Mouse (Mus musculus) urinary bladder, postnatal 4 days (tissue): ENCODE measurements around the gene Vps33a.

Experiments
- DNase-seq, 2 experiments: peaks; one replicate each; pipeline ENCODE4 v3.0.0; 2021 to 2022; ENCODE audit warnings: low spot score in 2 of 2

Gene Vps33a

DNA sequence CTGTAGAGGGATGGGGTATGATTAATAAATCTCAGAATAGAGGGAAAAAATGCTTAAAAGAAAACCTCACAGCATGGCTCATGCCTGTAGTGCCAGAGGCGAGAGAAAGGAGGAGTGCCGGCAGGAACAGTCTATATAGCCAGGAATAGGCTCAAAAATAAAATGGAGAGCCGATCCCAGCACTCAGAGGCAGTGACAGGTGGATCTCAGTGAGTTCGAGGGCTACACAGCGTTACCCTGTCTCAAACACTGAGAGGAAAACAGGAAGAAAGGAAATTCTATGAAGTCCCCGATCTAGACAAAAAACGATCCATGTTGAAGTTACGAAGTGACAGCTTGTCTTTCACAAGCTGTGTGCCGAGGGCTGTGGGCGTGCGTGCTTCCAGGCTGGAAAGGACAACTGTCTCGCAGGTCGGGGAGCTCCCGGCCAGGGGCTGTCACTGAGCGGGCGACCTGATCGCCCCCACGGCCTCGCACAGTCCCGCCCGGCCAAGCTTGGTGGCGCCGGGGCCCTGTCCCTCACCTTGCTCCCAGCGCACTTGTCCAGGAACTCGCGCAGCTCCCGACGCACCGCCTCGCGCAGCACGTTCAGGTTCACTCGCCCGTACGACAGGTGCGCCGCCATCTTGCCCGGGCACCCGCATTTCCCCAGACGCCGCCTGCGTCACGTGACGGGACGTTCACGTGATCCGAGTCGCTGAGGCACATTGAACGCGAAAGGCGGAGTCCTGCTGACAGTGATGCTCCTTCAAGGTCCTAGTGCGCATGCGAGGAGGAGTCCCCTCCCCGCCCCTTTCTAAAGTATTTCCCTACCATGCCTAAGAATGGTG, at the start of gene Vps33a:
Gene Vps33a (minus strand): TSS at position 682 of the 830 bp plus-strand sequence.
- DNase-seq, result peak; percentile 96 to 99

DNA sequence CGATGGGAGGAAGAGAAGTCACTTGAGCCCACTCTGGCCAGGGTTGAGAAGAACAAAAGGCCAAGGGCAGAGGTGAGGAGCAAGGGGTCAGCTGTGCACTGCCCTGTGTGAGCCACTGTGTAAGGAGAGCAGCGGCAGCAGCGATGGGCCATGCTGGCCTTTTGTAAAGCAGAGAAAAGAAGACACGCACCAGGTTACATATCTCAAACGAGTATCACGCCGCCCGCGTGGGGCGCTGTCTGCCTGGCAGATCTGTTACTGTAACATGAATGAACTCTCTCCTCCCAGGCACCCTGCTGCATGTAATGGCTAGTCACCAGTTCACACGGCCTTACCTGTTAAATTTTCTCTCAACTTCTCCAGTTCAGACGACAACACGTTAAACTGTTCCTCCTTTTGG, 49.6 kb upstream of the Vps33a start:
- DNase-seq, result no peak

DNA sequence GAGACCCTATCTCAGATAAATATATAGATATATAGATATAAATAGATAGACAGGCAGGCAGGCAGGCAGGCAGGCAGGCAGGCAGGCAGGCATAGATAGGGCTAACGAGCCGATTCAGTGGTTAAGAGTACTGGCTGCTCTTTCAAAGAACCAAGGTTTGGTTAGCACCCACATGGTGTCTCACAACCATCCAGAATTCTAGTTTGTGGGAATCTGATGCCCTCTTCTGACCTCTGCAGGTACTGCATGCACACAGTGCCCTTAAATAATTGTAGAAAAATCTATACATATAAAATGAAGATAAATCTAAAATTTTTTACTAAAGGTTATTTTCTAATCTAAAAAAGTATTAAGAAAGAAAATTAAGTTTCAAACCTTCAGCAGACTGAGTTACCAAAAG, 45.7 kb upstream of the Vps33a start:
- DNase-seq, result no peak

DNA sequence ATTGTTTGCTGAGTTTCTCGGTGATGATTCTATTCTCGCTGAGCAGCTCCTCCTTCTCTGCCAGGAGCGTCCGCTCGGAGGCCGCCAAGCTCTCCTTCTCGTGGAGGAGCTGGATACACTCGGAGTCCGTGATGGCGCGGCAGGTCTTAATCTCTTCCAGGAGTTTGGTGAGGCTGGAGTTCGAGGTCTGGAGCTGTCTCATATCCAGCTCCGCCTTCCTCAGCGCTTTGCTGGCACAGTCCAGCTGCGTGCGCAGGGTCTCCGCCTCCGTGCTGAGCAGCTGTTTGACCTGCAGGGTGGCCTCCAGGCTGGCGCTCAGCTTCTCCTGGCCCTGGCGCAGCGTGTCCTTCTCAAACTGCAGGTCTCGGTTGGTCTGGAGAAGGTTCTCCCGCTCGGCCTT, 41.4 kb upstream of the Vps33a start:
- no peak for DNase-seq

DNA sequence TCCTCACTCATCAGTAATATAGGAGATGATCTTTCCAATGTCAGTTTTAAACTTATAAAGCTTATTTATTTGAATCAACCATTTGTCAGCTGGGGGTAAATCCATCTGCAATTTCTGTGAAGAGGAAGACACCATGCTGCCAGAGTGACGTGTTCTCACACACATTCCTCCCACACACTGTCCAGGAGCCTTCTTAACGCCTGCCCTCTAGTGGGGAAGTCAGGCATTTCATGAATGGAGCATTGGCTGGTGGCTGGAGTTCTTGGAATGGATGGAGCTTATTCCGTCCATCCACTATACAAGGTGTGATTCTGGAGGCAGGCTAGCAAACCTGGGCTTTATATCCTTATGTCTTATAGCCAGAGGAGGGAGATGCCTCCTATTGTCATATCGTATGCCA, 37.0 kb upstream of the Vps33a start:
- DNase-seq, result peak; percentile 32 to 77

DNA sequence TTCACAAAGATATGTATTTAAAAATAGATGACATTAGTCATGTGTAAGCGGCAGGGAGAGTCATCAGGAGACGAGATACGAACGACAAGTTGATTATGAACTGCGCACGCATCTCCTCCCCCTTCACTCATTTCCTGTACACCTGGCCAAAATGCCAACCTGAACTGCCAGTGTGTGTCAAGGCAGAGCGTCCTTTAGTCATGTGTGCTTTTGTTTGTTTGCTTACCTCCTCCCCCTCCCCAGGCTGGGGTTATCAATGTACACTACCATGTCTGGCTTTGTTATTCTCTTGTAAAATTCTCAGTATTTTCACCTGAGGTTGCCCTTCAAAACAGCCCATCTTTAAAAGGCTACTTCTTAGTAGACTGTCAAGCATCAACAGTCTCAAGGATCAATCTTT, 36.6 kb upstream of the Vps33a start:
- DNase-seq, result no peak

DNA sequence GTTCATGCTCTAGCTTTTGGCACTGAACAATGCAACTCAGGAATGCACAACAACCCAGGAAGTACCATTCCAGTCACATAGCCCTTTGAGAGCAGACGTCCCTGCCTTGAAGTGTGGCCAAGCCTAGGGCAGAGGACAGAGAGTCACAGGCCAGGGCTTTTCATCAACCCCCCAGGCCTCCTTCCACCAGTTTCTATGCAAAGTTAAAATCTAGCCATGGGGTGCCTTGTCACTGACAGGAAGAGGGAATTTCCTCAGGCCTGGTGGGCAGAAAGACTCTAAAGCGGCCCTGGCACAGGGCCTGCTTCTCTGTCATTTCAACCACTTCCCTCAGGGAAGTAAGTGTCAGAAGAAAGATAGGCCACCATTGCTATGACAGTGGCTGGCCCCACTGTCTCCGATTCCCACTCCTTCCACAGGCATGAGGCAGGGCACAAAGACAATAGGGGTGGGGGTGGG, 34.4 kb upstream of the Vps33a start:
- no peak for DNase-seq

DNA sequence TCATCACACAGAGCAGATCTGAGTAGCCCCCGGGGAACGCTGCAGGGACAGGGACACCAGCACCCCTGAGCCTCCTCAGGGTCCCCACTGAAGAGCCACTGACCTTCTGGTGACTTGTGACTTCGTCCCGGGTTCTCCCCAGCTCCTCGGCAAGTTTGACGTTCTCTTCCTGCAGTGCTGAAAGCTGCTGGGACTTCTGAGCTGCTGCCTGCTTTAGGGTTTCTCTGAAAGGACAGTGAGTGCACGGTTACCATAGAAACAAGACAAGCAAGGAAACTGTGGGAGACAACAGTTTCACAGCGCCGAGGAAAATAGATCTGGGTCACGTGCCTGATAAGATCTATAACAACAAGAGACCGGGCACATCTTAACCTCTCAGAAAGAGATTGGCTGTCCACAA, 30.7 kb upstream of the Vps33a start:
- no peak for DNase-seq

DNA sequence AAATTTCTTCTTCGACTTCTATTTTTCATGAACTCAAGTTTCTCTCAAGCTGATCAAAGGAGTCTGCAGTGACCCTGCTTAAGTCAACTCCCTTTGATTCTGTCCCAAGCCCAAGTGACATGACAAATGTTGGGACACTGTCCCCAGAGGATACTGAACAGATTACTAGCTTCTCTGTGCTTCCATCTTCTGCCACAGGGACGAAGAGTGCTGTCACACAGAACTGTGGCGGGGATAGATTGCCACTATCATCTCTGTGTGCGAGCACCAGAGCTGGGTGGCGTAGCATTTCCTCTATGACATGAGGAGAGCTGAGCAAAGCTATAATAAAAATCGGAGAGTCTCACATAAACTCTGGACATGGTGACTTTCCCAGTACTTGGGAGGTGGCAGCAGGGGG, 29.3 kb upstream of the Vps33a start:
- no peak for DNase-seq

DNA sequence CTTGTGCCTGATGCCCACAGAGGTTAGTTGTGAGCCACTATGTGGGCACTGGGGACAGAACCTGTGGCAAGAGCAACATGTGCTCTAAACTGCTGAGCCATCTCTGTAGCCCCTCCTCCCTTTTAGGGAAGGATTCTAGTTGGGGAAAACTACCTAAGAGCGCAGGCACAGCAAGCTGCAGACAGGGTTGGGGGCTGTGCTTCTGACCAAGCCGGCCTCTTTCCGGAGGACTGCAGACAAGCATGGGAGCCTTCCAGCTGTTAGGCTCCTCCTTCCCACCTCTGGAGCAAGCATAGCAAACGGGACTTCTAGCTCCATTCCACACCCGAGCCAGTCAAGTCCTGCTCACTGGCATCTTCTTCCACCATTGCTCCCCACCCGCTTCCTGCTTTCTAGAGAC, 26.5 kb upstream of the Vps33a start:
- DNase-seq, result no peak

DNA sequence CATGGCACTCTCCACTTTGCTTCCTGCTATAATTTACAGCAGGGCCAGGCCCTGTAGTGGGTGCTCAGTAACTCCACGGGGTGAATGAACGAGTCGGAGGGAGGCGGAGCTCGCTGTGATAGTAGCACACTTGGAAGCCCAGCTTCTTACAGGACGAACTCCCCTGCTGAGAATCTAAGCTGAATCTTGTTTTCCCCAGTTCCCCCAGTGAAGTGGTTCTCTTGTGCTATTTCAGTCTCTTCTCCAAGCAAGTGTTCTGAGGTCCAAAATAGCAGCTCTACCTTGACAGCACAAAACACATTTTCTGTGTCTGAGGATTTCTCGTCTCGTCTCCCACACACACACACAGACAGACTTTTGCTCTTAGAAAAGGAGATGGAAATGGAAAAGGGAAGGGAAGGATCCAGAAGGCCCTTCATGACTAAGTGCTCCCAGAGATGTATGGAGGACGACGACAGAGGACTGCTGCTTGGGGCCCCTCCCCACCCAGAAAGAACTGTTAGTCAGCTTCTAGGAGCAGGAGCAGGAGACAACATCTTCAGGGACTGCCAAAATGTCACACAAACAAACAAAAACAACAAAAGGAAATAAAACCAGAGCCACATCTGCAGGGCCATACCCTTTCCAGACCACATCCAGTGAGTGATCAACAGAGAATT, 20.9 kb upstream of the Vps33a start:
- DNase-seq, result no peak

DNA sequence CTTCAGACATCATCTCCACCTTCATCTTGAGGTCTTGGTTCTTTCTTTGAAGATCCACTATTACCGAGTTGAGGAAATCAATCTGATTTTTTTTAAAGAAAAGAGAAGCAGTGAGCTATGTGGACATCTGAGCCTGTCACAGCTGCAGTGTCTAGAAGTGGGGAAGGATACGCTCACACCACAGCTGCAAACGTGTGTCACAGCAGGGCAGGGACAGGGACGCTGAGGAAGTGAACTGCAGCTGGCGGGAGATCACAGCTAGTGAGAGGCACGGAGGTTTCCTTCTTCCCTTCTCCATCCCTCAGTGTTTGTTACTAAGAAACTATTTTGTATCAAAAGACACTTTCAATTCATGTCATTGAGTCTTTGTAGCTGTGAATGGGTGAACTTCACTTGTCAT, 7.2 kb upstream of the Vps33a start:
- DNase-seq, result no peak

DNA sequence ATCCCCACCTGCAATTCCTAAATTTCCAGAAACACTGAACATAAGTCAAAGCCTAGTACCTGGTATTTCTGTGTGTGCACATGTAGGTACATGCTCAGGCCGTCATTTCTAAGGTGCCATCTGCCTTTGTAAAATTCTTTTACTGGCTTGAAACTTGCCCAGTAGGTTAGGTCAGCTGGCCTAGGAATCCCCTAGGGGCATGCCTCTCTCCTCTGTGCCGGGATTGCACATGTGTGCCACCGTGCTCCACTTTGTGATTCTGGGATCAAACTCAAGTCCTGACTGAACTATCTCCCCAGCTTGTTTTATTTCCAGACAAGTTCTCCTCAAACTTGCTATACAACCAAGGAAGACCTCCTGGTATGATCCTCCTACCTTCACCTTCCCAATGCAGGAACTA, 3.9 kb upstream of the Vps33a start:
- DNase-seq, result no peak

DNA sequence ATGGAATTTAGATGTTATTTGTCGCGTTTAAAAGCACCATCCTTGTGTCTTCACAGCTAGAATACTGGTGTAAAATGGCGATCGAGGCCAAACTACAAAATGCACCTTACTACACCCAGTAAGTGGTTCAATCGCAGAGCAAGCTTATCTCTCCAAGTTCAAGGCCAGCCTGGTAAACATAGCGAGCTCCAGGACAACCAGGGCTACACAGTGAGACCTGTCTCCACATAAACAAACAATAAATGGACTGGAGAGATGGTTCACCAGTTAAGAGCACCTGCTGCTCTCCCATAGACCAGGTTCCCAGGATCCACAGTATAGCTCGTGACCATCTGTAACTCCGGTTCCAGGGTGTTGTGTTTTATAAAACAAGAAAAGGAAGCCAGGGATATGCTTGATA, 524 bp upstream of the Vps33a start:
- DNase-seq, result no peak

DNA sequence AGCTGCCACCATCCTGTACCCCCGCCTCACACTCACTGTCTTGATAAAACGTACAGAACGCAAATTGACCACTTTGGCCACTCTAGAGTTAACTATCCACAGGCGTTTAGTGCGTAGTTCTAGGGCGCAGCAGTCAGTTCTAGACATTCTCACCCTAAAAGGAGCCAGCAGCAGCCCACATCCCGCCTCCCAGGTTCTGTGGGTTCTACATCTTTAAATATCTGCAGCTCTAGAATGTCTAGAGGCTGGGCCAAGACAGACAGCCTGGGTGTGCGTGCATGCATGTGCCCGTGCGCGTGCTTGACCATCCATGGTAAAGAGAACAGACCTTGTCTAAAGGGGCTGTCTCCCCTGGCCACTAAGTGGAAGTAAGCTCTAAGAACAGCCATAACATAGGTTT, 11.7 kb downstream of the Vps33a start:
- DNase-seq, result no peak

DNA sequence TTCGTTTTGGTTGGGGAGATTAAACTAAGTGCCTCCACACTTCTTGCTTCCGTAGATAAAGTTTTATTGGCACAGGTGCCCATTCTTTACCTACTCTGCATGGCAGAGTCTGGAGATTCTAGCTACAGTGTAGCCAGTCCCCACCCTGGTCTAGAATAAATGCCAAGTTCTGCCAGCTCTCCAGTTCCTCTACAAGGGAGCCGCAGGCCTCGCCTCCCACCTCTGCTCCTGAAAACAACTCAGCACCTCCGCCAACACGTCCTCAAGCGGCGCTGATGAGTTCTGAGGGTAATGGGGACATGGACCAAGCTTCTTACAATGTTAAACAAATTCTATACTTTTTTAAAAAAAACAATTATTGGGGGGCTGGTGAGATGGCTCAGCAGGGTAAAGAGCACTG, 13.2 kb downstream of the Vps33a start:
- no peak for DNase-seq

DNA sequence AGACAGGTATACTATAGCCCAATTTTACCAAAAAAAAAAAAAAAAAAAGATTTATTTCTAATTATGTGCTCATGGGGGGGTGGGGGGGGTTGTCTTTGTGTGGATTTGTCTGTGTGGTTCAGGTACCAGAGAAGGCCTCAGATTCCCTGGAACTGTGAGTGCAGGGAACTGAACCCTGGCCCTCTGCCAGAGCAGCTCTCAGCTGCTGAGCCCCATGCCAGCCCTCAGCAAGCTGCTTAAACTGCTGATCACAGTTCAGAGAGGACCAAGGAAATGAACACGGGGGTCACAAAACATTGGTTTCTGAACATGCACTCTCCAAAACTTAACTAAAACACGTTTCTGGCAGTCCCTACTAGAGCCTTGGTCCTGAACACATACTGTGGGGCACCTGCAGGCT, 16.4 kb downstream of the Vps33a start:
- no peak for DNase-seq

DNA sequence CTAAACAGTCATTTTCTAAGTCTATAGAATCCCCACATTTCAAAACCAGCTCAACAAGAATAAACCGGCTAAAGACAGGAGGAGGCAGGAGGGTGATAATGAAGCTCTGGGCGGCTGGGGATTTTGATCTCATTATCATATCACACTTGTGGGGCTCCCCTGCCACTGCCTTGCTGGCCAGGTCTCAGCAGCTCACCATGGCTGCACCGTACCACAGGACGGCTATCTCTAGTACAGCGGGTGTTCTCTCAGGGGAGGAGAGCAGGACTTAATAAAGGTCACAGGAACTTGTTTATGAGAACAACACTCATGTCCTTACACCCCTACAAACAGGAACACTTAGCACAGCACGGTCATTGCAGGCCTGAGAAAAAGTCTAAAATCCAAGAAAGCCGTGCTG, 17.1 kb downstream of the Vps33a start:
- peak in 1 of 2 experiments; percentile 45 for DNase-seq

DNA sequence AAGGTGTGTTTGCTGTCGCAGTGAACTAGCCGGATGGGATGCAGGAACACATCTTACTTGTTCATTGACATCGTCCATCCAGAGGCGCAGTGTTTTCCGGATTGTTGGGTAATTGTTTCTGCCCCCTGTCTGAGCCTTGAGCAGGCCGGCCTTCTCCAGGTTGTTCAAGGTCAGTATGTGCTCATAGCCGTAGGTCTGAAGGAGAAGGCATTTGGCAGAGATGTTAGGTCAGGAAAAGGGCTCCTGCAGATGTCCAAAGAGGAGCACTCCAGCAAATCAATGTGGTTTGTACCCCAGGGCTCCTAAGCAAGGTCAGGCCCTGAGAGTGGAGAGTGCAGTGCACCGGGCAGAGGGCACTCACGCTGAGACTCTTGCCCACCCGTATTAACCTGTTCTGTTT, 39.0 kb downstream of the Vps33a start:
- DNase-seq, result peak in 1 of 2 experiments; percentile 12

DNA sequence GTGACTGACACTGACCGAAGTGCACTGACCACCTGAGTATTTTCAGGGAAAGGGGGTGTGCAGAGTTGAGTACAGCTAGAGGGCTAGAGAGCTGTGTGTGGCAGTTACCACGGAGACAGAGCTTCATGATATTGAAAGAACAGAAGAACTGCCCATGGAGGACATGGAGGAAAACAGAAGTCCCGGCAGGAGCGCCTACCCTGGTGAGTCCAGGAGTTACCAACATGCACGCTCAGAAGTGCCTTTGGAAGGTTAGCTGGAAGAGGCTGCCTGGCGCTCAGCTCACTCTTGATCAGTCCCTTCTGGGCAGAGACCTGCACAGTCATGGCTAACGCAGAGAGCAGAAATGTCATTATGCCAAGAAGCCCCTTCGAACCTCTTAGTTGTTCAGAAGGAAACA, 42.8 kb downstream of the Vps33a start:
- DNase-seq, result peak in 1 of 2 experiments; percentile 14

DNA sequence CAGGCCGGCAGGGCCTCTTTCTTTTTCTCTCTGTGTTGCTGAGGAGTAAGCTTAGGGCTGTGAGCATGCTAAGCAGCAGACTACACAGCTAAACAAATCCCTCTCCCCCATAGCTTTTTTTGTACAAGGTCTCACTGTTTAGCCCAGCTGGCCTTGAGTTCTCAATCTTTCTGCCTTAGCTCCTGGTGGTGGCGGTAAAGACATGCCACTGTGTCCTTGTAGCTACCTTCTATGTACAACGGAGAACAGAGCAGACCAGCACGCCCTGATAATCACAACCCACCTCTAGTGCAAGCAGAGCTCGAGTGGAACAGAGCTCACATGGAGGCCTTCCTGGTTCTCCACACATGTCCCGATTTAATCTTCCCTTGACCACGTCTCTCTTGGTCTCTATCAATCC, 44.2 kb downstream of the Vps33a start:
- peak in 1 of 2 experiments; percentile 10 for DNase-seq

DNA sequence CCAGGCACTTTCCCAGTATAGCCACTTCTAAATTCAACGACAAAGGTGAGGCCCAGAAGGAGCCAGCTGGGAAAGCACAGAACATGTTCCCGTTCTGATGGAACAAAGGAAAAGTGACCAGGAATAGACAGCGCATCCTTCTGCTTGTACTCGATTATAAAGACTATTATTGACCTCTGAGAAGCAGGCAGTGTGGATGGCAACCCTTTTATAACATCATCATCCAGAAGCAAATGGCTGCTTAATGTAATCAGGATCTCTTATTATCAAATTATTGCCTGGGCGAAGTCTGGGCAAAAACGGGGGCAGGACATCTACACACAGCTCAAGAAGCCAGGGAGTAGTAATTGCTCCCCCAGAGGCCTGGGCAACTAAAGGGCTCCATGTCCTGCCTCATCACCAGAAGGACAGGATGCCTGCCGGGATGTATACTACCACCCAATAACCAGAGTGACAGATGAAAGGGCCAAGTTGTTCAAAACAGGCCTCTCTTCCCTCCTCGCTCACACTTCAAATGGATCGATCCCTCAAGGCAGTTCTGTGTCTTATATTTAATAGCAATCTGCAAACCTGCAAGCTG, 46.8 kb downstream of the Vps33a start:
- peak; percentile 11 to 25 for DNase-seq

DNA sequence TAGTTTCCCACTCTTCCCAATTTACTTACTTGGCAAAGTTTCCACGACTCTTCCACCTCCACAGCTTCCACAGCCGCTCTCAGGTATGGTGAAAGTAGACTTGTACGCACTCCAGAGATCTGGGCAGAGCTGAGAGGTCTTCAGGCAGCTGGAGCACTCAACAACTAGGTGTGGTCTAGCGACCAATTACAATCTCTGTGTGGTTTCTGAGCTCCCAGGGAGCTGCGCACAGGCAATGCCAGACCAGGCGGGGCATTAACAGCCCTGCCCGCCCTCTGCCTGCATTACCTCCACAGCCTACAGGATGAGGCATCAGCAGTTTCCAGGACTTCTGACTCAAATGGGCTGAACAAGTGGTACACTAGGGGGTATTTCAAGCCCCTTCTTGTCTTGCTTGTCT, 47.6 kb downstream of the Vps33a start, which contains the start of gene Gm49027:
Gene Gm49027 (minus strand): TSS at position 208 of the 400 bp plus-strand sequence.
- DNase-seq, result peak; percentile 11 to 19
